Mouse (Mus musculus) CD4-positive, CD25-positive, alpha-beta regulatory T cell, adult 9 weeks (primary cell): Measurements from ENCODE around the gene Gm8138. TPM values are rescaled to one million over a fixed set of nuclear protein-coding genes. Genes with fewer than 3 reads are reported as not detected.

Experiments used
- polyA plus RNA-seq: library from polyadenylated mRNA; unstranded; fragments of 100-300 nt; shearing (Covaris generic); gene quantifications from one replicate; pipeline ENCODE4 v1.2.1, GENCODE M21; 2017

Gene Gm8138
- polyA plus RNA-seq = not detected

GRCm38 (mm10) chr14:43416250-43416649 is at the start of gene Gm8138:
TSS of gene Gm8138 (minus strand) at chr14:43416350.

Other genes starting within 250 kb of the Gm8138 start
- not detected for gene Gm7233, start 236.5 kb downstream of the Gm8138 start, polyA plus RNA-seq
- gene Gm8122, start 181.0 kb downstream of the Gm8138 start, polyA plus RNA-seq = not detected
- gene Gm8126, start 157.7 kb downstream of the Gm8138 start, polyA plus RNA-seq = not detected
- not detected for gene Gm9732, start 141.3 kb downstream of the Gm8138 start, polyA plus RNA-seq
- not detected for gene Gm8127, start 122.5 kb downstream of the Gm8138 start, polyA plus RNA-seq
- not detected for gene 1700001F09Rik, start 68.5 kb downstream of the Gm8138 start, polyA plus RNA-seq
- not detected for gene Gm5799, start 127.2 kb upstream of the Gm8138 start, polyA plus RNA-seq
- not detected for gene Gm17654, start 162.8 kb upstream of the Gm8138 start, polyA plus RNA-seq
- not detected for gene Gm10375, start 191.7 kb upstream of the Gm8138 start, polyA plus RNA-seq